Mouse (Mus musculus) ES-E14 (cell line): ENCODE results near the gene Adgrb3.

Experiments
- CHD2 ChIP-seq: IDR thresholded peaks from 2 replicates; pipeline ENCODE4 v1.6.1; 2014; ENCODE audit warnings: mild to moderate bottlenecking, low read depth, low read length, inconsistent platforms
- HCFC1 ChIP-seq: IDR thresholded peaks from 2 replicates; pipeline ENCODE4 v1.6.1; 2012; ENCODE audit warnings: low read length, inconsistent platforms, borderline replicate concordance; ENCODE audit not compliant: insufficient read depth
- MAFK ChIP-seq: IDR thresholded peaks from 2 replicates; pipeline ENCODE4 v1.6.1; 2014; ENCODE audit warnings: mild to moderate bottlenecking, low read depth, low read length, inconsistent platforms; ENCODE audit not compliant: insufficient read depth
- ZC3H11A ChIP-seq: IDR thresholded peaks from 2 replicates; pipeline ENCODE4 v1.6.1; 2012; ENCODE audit warnings: low read depth, mild to moderate bottlenecking, inconsistent platforms, low read length, borderline replicate concordance
- ZNF384 ChIP-seq: IDR thresholded peaks from 2 replicates; pipeline ENCODE4 v1.6.1; 2012; ENCODE audit warnings: low read depth, low read length, inconsistent platforms

GRCm38 (mm10) chr1:25598941-25599340, 230.6 kb downstream of the Adgrb3 start:
- TF ChIP-seq CHD2 (no peak), ZC3H11A (no peak), HCFC1 (no peak), MAFK (no peak), ZNF384 (no peak)
